Mouse (Mus musculus) heart, embryonic 11.5 days (tissue): ENCODE measurements around the gene Ddx39b. TPM values are rescaled to one million over a fixed set of nuclear protein-coding genes. Genes with fewer than 3 reads are reported as not detected.

Experiments
- ATAC-seq: fragments of 200-750 bp; cut with Nextera tagmentation; replicated peaks from 2 replicates; pipeline ENCODE4 v1.8.0; 2017; ENCODE audit warnings: moderate library complexity; ENCODE audit not compliant: insufficient number of reproducible peaks, low FRiP score, low TSS enrichment
- H3K27ac ChIP-seq: fragments of 300-500 bp; sonication (generic); 2 replicates; pipeline ENCODE4 v1.5.1; 2014; ENCODE audit warnings: mild to moderate bottlenecking, low read depth, low read length
- H3K27me3 ChIP-seq: fragments of 300-500 bp; sonication (generic); 2 replicates; pipeline ENCODE4 v1.6.1; 2014; ENCODE audit warnings: mild to moderate bottlenecking, low read length, mixed read lengths; ENCODE audit not compliant: control insufficient read depth, insufficient read depth
- H3K36me3 ChIP-seq: fragments of 300-500 bp; sonication (generic); 2 replicates; pipeline ENCODE4 v1.6.1; 2014; ENCODE audit warnings: mild to moderate bottlenecking, low read length, moderate library complexity, mixed read lengths; ENCODE audit not compliant: control insufficient read depth, insufficient read depth
- H3K4me1 ChIP-seq: fragments of 300-500 bp; sonication (generic); 2 replicates; pipeline ENCODE4 v1.6.1; 2014; ENCODE audit warnings: low read length; ENCODE audit not compliant: control insufficient read depth, insufficient read depth
- H3K4me2 ChIP-seq: fragments of 300-500 bp; sonication (generic); 2 replicates; pipeline ENCODE4 v1.6.1; 2014; ENCODE audit warnings: mild to moderate bottlenecking, moderate library complexity
- H3K4me3 ChIP-seq: fragments of 300-500 bp; sonication (generic); 2 replicates; pipeline ENCODE4 v1.5.1; 2014; ENCODE audit warnings: low read depth, low read length
- H3K9ac ChIP-seq: fragments of 300-500 bp; sonication (generic); 2 replicates; pipeline ENCODE4 v1.6.1; 2014; ENCODE audit warnings: mild to moderate bottlenecking, low read depth, low read length, moderate library complexity
- H3K9me3 ChIP-seq: fragments of 300-500 bp; sonication (generic); replicated peaks from 2 replicates; pipeline ENCODE4 v1.6.1; 2016; ENCODE audit warnings: low read length; ENCODE audit not compliant: control insufficient read depth
- WGBS: fragments of 180-500 bp; shearing (Covaris S2); extraction: QIAGEN DNeasy Blood & Tissue Kit; methylation state at CpG from one replicate; pipeline ENCODE4 v1.1.7; 2014; ENCODE audit not compliant: insufficient replicate concordance; 5-methylcytosine and 5-hydroxymethylcytosine counted together
- polyA plus RNA-seq: library from polyadenylated mRNA; unstranded; fragments of >200 nt; fragmentation: Nextera tagmentation; extraction: Ambion mirVana; gene quantifications from 2 replicates; pipeline ENCODE4 v1.2.1, GENCODE M21; 2014

Gene Ddx39b
- polyA plus RNA-seq, 1 experiment from 2014 or later = 318 TPM

DNA sequence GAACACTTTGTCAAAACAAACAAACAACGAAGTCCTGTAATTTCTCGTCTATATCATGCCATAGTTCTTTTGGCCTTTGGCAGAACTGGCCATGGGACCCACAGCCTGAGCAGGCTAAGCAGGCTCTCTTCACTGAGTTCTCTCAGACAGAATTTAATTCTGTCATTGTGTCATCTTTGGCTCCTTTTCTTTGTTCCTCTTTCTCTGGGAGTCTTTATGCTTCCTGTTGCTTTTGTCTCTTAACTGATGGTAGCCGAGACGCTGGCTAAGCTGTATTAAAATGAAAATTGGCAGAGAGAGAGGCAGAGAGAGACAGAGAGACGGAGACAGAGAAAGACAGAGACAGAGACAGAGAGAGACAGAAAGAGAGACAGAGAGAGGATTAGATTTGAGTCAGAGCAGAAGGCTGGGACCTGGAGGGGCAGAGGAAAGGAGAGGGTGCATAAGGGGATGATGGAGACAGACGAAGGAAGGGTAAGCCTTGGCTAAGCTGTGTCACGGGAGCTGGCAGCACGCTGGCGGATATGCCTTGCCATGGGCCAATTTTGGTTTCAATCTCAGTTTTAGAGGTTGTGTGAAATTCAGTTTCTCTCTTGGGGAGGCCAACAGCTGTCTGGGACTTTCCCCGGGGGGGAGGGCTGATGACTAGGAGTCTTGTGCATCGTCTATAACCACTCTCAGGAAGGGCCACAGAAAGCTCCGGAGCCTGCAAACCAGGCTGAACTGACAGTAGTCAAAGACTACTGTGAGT, 31.6 kb upstream of the Ddx39b start:
- H3K4me2 ChIP-seq = no peak overlapping the region
- no peak overlapping the region for H3K9ac ChIP-seq
- no peak overlapping the region for H3K27ac ChIP-seq
- no peaks in the 10 kb centered on the region for H3K9me3 ChIP-seq
- no peaks in the 10 kb centered on the region for H3K4me1 ChIP-seq
- ATAC-seq = no peak
- H3K36me3 ChIP-seq = no peaks in the 10 kb centered on the region
- WGBS = 74% methylated on average over 12 of the region's 12 CpGs
- no peak overlapping the region for H3K4me3 ChIP-seq
- peaks cover 6% of the 10 kb centered on the region for H3K27me3 ChIP-seq

DNA sequence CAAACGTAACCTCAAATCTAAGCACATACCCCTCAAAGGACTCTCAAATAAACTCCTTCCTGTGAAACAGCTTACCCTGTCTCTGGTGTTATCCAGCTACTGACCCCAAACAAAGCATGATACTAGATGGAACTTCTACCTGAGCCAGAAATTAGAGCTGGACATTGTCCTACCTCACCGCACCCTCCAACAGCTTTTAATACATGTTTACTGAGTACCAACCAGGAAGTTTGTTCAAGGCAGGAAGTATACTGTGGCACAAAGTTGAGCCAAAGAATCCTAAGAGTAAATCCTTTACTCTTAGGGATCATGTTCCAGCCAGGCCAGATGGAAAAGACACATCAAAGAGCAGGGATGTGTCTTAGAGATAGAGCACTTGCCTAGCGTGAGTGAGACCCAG, 31.0 kb upstream of the Ddx39b start:
- H3K27ac ChIP-seq = no peak overlapping the region
- no peak for ATAC-seq
- H3K36me3 ChIP-seq = no peaks in the 10 kb centered on the region
- H3K27me3 ChIP-seq = no peaks in the 10 kb centered on the region
- H3K9ac ChIP-seq = no peak overlapping the region
- WGBS = 66% methylated on average over 3 of the region's 3 CpGs
- no peaks in the 10 kb centered on the region for H3K9me3 ChIP-seq
- no peaks in the 10 kb centered on the region for H3K4me1 ChIP-seq
- no peak overlapping the region for H3K4me3 ChIP-seq
- no peak overlapping the region for H3K4me2 ChIP-seq

GRCm38 (mm10) chr17:35213071-35213470, 28.5 kb upstream of the Ddx39b start:
- no peaks in the 10 kb centered on the region for H3K27me3 ChIP-seq
- no peak overlapping the region for H3K9ac ChIP-seq
- WGBS = 87% methylated on average over 5 of the region's 5 CpGs
- no peak overlapping the region for H3K4me3 ChIP-seq
- no peak overlapping the region for H3K4me2 ChIP-seq
- no peaks in the 10 kb centered on the region for H3K4me1 ChIP-seq
- no peaks in the 10 kb centered on the region for H3K36me3 ChIP-seq
- no peaks in the 10 kb centered on the region for H3K9me3 ChIP-seq
- H3K27ac ChIP-seq = no peak overlapping the region
- no peak for ATAC-seq

DNA sequence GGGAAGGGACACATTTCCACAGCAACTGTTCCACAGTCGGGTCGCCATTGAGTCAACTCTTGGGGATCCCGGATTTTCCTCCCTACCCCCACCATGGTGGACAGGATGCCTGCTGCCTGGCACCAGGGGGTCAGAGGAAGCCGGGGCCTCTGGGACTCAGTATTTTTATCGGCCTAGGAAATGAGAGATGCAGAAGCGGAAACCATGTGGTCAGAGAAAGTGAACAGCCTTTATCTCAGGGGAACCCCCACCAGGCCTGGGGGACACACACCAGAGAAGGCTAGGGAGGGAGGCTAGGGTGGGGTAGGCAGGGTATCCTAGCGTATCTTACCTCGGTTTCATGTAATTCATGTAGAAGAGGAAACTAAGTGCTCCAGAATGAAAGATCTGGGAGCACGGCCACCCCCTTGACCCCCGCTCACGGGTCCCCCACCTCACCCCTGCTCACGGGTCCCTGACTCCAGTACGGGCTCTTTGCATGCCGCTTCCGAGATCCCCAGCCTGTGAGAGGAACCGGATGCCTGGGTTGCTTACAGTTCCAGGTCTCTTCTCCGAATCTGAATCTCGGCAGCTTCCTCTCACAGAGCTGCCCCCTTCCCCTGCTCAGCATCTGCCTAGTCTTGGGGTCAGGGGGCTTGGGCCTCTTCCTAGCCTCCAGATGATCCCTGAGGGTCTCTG, 22.9 kb upstream of the Ddx39b start:
- H3K4me2 ChIP-seq = no peak overlapping the region

DNA sequence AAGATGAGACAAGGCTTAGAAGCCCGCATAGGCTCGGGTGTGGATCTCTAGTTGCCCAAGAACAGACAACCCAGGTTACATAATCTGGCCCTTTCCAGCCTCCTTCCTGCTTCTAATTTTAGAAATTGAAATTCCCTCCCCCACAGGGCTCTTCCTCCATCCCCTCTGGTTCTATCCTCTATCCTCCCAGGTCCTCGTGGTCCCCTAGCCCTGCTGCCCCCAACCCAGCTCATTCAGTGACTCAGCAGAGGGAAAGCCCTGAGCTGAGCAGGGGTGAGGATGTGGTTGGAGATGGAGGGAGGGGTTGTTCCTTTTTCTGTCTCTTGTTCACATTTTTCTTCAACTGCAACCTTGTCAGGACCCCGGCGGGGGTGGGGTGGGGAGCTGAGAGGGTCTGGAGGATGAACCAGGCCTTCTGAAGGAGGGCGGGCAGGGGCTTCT, 21.9 kb upstream of the Ddx39b start:
- 0 out of 2 replicates have a peak, but pooled peaks cover 2% of the 10 kb centered on the region for H3K36me3 ChIP-seq
- WGBS = 61% methylated on average over 6 of the region's 6 CpGs
- no peak overlapping the region for H3K4me2 ChIP-seq
- ATAC-seq = no peak
- H3K27me3 ChIP-seq = no peaks in the 10 kb centered on the region
- no peak overlapping the region for H3K9ac ChIP-seq
- H3K9me3 ChIP-seq = no peaks in the 10 kb centered on the region
- peaks cover 19% of the 10 kb centered on the region for H3K4me1 ChIP-seq
- H3K27ac ChIP-seq = peak overlapping the region; percentile 29; the same call in 1 of the 2 replicates
- no peak overlapping the region for H3K4me3 ChIP-seq

More for the DNA sequence above, 22.9 kb upstream of the Ddx39b start:
- 0 out of 2 replicates have a peak, but pooled peaks cover 2% of the 10 kb centered on the region for H3K36me3 ChIP-seq
- peak overlapping the region; percentile 66 for H3K27ac ChIP-seq
- H3K4me3 ChIP-seq = no peak overlapping the region
- H3K4me1 ChIP-seq = peaks cover 19% of the 10 kb centered on the region
- H3K27me3 ChIP-seq = no peaks in the 10 kb centered on the region
- peak; percentile 61; the same call in 1 of the 2 replicates for ATAC-seq
- no peak overlapping the region for H3K9ac ChIP-seq
- H3K9me3 ChIP-seq = no peaks in the 10 kb centered on the region
- WGBS = 68% methylated on average over 18 of the region's 18 CpGs

DNA sequence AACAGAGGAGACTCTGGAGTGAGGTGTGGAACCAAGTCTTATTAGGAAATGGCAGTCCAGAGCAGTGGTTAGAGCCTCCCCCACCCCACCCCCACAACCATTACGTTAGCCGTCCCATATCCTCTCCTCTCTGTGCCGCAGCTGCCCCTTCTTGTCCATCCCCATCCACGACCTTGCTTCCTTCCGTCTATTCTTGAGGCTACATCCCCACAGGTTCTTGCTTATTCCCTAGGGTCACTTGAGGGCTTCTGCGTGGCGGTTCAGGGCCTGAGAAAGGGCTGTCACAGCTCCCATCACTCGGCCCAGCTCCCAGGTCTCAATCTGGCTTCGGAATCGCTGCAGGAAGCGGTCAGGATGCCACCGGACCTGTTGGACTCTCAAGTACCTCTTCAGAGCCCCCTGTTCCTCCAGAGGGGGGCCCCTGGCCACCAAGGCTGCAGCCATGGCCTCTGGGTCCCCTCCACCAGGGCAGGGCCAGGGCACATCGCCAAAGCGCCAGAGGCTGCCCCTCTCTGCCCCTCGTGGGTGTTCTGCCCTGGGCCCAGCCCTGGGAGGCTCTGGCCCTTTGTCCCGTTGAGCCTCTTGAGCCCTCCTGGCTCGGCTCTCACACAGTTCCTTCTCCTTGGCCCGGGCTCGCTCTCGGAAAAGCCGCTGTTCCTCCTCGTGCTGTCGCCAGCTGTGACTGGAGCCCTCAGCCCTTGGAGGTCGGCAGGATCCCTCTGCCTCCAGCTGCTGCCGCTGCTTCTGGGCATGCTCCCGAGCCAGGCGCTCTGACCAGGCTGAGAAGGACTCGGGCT, 21.2 kb upstream of the Ddx39b start, which contains the start of gene Gm16181:
Gm16181 (plus strand) TSS at position 679 of the 797 bp plus-strand sequence.
- Histone ChIP-seq H3K9ac (no peak within 1 kb of the TSS), H3K4me3 (no peak within 1 kb of the TSS), H3K27me3 (no peaks in the 10 kb centered on the region), H3K9me3 (no peaks in the 10 kb centered on the region), H3K27ac (peak within 1 kb of the TSS; percentile 46), H3K36me3 (peaks cover 6% of the 10 kb centered on the region), H3K4me2 (no peak within 1 kb of the TSS), H3K4me1 (peaks cover 19% of the 10 kb centered on the region)
- ATAC-seq = no peak
- 79% methylated on average over 28 of the region's 28 CpGs for whole genome bisulfite sequencing

DNA sequence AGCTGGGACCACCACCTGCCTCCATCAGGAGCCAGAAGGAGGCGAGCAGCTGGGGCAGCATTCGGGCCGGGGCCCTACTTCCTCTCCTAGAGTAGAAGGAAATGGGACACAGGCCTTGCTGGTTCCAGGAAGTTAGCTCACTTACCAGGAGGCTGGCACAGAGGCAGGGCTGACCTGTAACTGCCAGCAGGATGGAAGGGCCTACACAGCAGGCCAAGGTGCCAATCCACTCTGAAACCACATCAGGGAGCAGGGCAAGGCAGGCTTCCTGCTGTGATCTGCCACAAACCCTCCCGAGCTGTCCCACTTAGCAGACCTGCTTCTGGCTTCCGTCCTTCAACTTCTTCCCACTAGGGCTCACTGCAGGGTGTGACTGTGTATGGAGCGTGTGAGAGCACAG, 19.2 kb upstream of the Ddx39b start:
- H3K27me3 ChIP-seq = no peaks in the 10 kb centered on the region
- no peak overlapping the region for H3K4me2 ChIP-seq
- ATAC-seq = no peak
- no peak overlapping the region for H3K9ac ChIP-seq
- H3K4me3 ChIP-seq = no peak overlapping the region
- H3K36me3 ChIP-seq = peaks cover 8% of the 10 kb centered on the region
- no peak overlapping the region for H3K27ac ChIP-seq
- H3K4me1 ChIP-seq = peaks cover 19% of the 10 kb centered on the region
- WGBS = 66% methylated on average over 6 of the region's 6 CpGs
- H3K9me3 ChIP-seq = no peaks in the 10 kb centered on the region

DNA sequence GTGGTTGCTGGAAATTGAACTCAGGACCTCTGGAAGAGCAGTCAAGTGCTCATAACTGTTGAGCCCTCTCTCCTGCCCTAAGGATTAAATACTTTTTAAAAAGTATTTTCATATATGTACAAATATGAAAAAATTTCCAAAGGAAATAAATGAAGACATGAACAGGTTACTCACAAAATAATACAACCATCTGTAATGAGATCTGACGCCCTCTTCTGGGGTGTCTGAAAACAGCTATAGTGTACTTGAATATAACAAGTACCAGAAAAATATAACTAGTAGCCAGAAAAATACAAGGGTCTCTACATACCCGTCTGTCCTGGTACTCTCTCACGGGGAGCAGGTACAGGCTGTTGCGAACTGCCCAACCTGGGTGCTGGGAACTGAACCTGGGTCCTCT, 16.9 kb upstream of the Ddx39b start:
- Histone ChIP-seq H3K4me2 (no peak overlapping the region), H3K9me3 (no peaks in the 10 kb centered on the region), H3K9ac (no peak overlapping the region), H3K4me1 (peaks cover 9% of the 10 kb centered on the region), H3K27ac (no peak overlapping the region), H3K36me3 (peaks cover 17% of the 10 kb centered on the region), H3K4me3 (no peak overlapping the region), H3K27me3 (no peaks in the 10 kb centered on the region)
- ATAC-seq = no peak
- 93% methylated on average over 4 of the region's 4 CpGs for WGBS
